Mouse (Mus musculus) liver, embryonic 13.5 days (tissue): ENCODE results near the gene Nans. TPM values are rescaled to one million over a fixed set of nuclear protein-coding genes. Genes with fewer than 3 reads are reported as not detected.
A peak's percentile ranks its signal among the peaks of the same experiment; 100 is the strongest.

Source experiments
- ATAC-seq: fragments of 200-750 bp; cut with Nextera tagmentation; 2 replicates; pipeline ENCODE4 v1.8.0; 2017; ENCODE audit warnings: low read depth, mild to moderate bottlenecking, moderate number of reproducible peaks, moderate library complexity
- DNase-seq: peaks from one replicate; pipeline ENCODE4 v3.0.0; 2022
- H3K27ac ChIP-seq: fragments of 300-500 bp; sonication (generic); 2 replicates; pipeline ENCODE4 v1.5.1; 2015; ENCODE audit warnings: moderate library complexity, mild to moderate bottlenecking, inconsistent platforms
- H3K27me3 ChIP-seq: fragments of 300-500 bp; sonication (generic); 2 replicates; pipeline ENCODE4 v1.6.1; 2015; ENCODE audit warnings: mild to moderate bottlenecking, inconsistent platforms
- H3K36me3 ChIP-seq: fragments of 300-500 bp; sonication (generic); 2 replicates; pipeline ENCODE4 v1.6.1; 2015; ENCODE audit warnings: mild to moderate bottlenecking, inconsistent platforms
- H3K4me1 ChIP-seq: fragments of 300-500 bp; sonication (generic); replicated peaks from 2 replicates; pipeline ENCODE4 v1.6.1; 2015; ENCODE audit warnings: inconsistent platforms
- H3K4me2 ChIP-seq: fragments of 300-500 bp; sonication (generic); 2 replicates; pipeline ENCODE4 v1.6.1; 2015; ENCODE audit warnings: inconsistent platforms, mild to moderate bottlenecking, moderate library complexity
- H3K4me3 ChIP-seq: fragments of 300-500 bp; sonication (generic); replicated peaks from 2 replicates; pipeline ENCODE4 v1.5.1; 2015; ENCODE audit warnings: mild to moderate bottlenecking, inconsistent platforms
- H3K9ac ChIP-seq: fragments of 300-500 bp; sonication (generic); 2 replicates; pipeline ENCODE4 v1.6.1; 2015; ENCODE audit warnings: mild to moderate bottlenecking, inconsistent platforms
- H3K9me3 ChIP-seq: fragments of 300-500 bp; sonication (generic); replicated peaks from 2 replicates; pipeline ENCODE4 v1.6.1; 2016; ENCODE audit warnings: inconsistent platforms
- WGBS: fragments of 180-500 bp; shearing (Covaris S2); methylation state at CpG from one replicate; pipeline ENCODE4 v1.1.7; 2015; ENCODE audit not compliant: insufficient replicate concordance; 5-methylcytosine and 5-hydroxymethylcytosine counted together
- polyA plus RNA-seq: library from polyadenylated mRNA; unstranded; fragments of >200 nt; fragmentation: Nextera tagmentation; extraction: Ambion mirVana; gene quantifications from 2 replicates; pipeline ENCODE4 v1.2.1, GENCODE M21; 2015

Nans gene
- polyA plus RNA-seq, 1 experiment from 2014 or later: 65.4 TPM

DNA sequence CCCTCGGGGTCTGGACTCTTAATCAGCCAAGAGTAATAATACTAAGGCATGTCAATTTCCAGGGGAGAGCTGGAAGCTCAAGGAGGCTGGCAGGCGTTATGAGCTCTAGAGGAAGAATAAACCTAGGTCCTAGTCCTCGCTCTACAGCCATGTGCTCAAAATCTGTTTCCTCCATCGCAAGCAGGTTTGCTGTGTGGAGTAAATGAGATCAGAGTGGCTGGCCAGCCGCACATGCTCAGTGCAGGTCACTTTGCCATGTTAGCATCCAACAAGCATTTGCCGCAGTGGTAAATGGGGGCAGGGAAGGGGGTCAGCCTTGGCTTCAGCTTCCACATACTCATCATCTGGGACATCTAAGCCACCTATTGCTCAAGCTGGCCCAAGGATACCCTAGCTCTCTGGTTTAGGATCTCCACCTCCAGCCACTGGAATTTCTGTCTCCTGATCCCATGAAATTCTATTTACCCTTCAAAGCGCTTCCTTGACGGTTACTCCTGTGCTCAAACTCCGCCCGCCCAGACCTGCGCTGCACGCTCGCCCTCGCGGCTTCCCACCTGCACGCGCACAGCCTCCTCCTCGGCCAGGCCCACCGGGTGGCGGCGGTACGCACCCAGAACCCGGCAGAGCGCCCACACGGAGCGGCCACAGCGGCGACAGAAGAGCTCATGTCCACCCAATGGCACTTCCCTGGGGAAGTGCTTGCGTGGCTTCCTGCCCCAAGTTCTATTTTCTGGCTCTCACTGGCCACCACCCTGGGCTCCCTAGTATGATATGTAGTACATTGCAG is 45.1 kb downstream of the Nans start:
- Histone ChIP-seq H3K4me1 (peaks cover 36% of the 10 kb centered on the region), H3K4me2 (peak overlapping the region; percentile 84), H3K9ac (peak overlapping the region; percentile 50; the same call in 1 of the 2 replicates), H3K4me3 (peak overlapping the region; percentile 67), H3K27me3 (peaks cover 56% of the 10 kb centered on the region), H3K36me3 (0 out of 2 replicates have a peak, but pooled peaks cover 7% of the 10 kb centered on the region), H3K9me3 (no peaks in the 10 kb centered on the region), H3K27ac (0 out of 2 replicates have a peak overlapping the region, but pooled peaks have one; percentile 34)
- DNase-seq: no peak
- 13% methylated on average over 29 of the region's 29 CpGs for WGBS
- no peak for ATAC-seq

GRCm38 (mm10) chr4:46535094-46535830 is 46.2 kb downstream of the Nans start:
- ATAC-seq: peak; percentile 42
- peaks cover 30% of the 10 kb centered on the region for H3K4me1 ChIP-seq
- peak overlapping the region; percentile 67 for H3K4me3 ChIP-seq
- no peaks in the 10 kb centered on the region for H3K9me3 ChIP-seq
- 0 out of 2 replicates have a peak, but pooled peaks cover 7% of the 10 kb centered on the region for H3K36me3 ChIP-seq
- DNase-seq: no peak
- peaks cover 56% of the 10 kb centered on the region for H3K27me3 ChIP-seq
- H3K27ac ChIP-seq: peak overlapping the region; percentile 75
- 2% methylated on average over 16 of the region's 16 CpGs for WGBS
- peak overlapping the region; percentile 71 for H3K9ac ChIP-seq
- peak overlapping the region; percentile 84 for H3K4me2 ChIP-seq

GRCm38 (mm10) chr4:46535840-46536361 is 46.9 kb downstream of the Nans start, which contains the start of gene Trim14:
Gene Trim14 (minus strand): TSS chr4:46536141.
- Histone ChIP-seq H3K27me3 (peaks cover 56% of the 10 kb centered on the region), H3K9me3 (no peaks in the 10 kb centered on the region), H3K4me1 (peaks cover 30% of the 10 kb centered on the region), H3K36me3 (0 out of 2 replicates have a peak, but pooled peaks cover 7% of the 10 kb centered on the region), H3K4me2 (peak within 1 kb of the TSS; percentile 84), H3K27ac (peak within 1 kb of the TSS; percentile 75), H3K9ac (peak within 1 kb of the TSS; percentile 71), H3K4me3 (peak within 1 kb of the TSS; percentile 67)
- ATAC-seq (peak; percentile 66), DNase-seq (no peak)
- WGBS: under 1% methylated on average over 46 of the region's 46 CpGs

DNA sequence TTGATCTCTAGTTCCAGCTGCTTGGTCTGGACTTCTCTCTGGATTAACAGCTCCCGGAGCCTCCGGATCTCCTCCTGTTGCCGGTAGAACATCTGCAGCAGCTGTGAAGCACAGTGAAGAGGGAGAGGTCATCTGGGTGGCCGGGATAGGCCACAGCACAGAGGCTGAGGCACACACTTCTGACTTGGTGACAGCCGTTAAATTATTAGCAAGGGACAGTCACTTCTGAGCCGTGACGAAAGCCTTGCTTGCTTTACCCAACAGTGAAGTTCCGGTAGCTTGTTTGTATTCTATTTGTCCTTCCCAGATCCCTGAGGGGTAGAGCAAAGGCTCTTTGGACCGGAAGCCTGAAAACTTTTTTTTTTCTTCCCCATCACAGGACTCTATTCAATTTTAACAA is 50.1 kb downstream of the Nans start:
- Histone ChIP-seq H3K36me3 (no peaks in the 10 kb centered on the region), H3K9ac (no peak overlapping the region), H3K4me1 (peaks cover 36% of the 10 kb centered on the region), H3K4me3 (no peak overlapping the region), H3K27me3 (peaks cover 39% of the 10 kb centered on the region), H3K9me3 (no peaks in the 10 kb centered on the region), H3K27ac (no peak overlapping the region), H3K4me2 (no peak overlapping the region)
- DNase-seq (no peak), ATAC-seq (no peak)
- WGBS: 72% methylated on average over 9 of the region's 9 CpGs

- DNase-seq: no peak
- peaks cover 14% of the 10 kb centered on the region for H3K27me3 ChIP-seq
- no peaks in the 10 kb centered on the region for H3K9me3 ChIP-seq
- ATAC-seq: no peak
- H3K36me3 ChIP-seq: no peaks in the 10 kb centered on the region
- no peak overlapping the region for H3K4me2 ChIP-seq
- no peak overlapping the region for H3K9ac ChIP-seq
- H3K27ac ChIP-seq: no peak overlapping the region
- H3K4me1 ChIP-seq: peaks cover 12% of the 10 kb centered on the region
- H3K4me3 ChIP-seq: no peak overlapping the region
- WGBS: 59% methylated on average over 9 of the region's 9 CpGs
Observed at GRCm38 (mm10) chr4:46541707-46542106, 52.7 kb downstream of the Nans start.

- Histone ChIP-seq H3K4me2 (no peak overlapping the region), H3K4me3 (no peak overlapping the region), H3K36me3 (no peaks in the 10 kb centered on the region), H3K9me3 (no peaks in the 10 kb centered on the region), H3K4me1 (peaks cover 11% of the 10 kb centered on the region), H3K27ac (no peak overlapping the region), H3K27me3 (peaks cover 1% of the 10 kb centered on the region), H3K9ac (no peak overlapping the region)
- DNase-seq (no peak), ATAC-seq (no peak)
- 85% methylated on average over 13 of the region's 13 CpGs for WGBS
Observed at GRCm38 (mm10) chr4:46543366-46544050, 54.5 kb downstream of the Nans start.

GRCm38 (mm10) chr4:46544313-46544712 is 55.3 kb downstream of the Nans start:
- H3K4me2 ChIP-seq: no peak overlapping the region
- H3K27me3 ChIP-seq: no peaks in the 10 kb centered on the region
- no peaks in the 10 kb centered on the region for H3K36me3 ChIP-seq
- no peaks in the 10 kb centered on the region for H3K9me3 ChIP-seq
- DNase-seq (no peak), ATAC-seq (no peak)
- H3K4me1 ChIP-seq: peaks cover 11% of the 10 kb centered on the region
- no peak overlapping the region for H3K4me3 ChIP-seq
- no peak overlapping the region for H3K27ac ChIP-seq
- H3K9ac ChIP-seq: no peak overlapping the region
- 12% methylated on average over 1 of the region's 1 CpGs for WGBS

GRCm38 (mm10) chr4:46545498-46545897 is 56.5 kb downstream of the Nans start:
- ATAC-seq: no peak
- H3K9ac ChIP-seq: no peak overlapping the region
- peaks cover 16% of the 10 kb centered on the region for H3K4me1 ChIP-seq
- H3K27me3 ChIP-seq: no peaks in the 10 kb centered on the region
- no peak overlapping the region for H3K4me3 ChIP-seq
- H3K36me3 ChIP-seq: no peaks in the 10 kb centered on the region
- WGBS: 66% methylated on average over 9 of the region's 9 CpGs
- DNase-seq: no peak
- no peak overlapping the region for H3K27ac ChIP-seq
- H3K4me2 ChIP-seq: no peak overlapping the region
- no peaks in the 10 kb centered on the region for H3K9me3 ChIP-seq

GRCm38 (mm10) chr4:46546709-46547108 is 57.7 kb downstream of the Nans start:
- 52% methylated on average over 6 of the region's 6 CpGs for WGBS
- H3K9ac ChIP-seq: no peak overlapping the region

DNA sequence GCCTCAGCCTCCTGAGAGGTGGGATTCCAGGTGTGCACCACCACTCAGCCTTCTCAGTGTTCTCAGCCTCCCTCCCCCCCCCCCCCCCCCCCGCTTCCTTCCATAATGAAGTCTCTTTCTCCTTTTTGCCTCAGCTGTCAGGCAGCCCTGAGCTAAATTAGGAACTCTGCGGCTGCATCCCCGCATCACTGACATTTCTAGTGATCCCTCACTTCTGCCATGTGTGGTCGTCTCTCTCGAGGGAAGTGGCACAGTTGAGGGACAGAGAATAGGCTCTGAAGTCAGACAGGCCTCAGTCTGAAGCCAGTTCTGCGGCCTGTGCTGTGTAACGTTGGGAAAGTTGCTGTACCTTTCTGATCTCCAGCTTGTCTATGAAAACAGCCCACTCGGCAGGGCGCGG is 60.9 kb downstream of the Nans start:
- WGBS: 58% methylated on average over 9 of the region's 10 CpGs
- no peak for ATAC-seq
- H3K4me1 ChIP-seq: peaks cover 27% of the 10 kb centered on the region

More at GRCm38 (mm10) chr4:46546709-46547108, 57.7 kb downstream of the Nans start:
- ATAC-seq (no peak), DNase-seq (no peak)
- Histone ChIP-seq H3K27me3 (no peaks in the 10 kb centered on the region), H3K4me3 (no peak overlapping the region), H3K4me1 (peaks cover 16% of the 10 kb centered on the region), H3K4me2 (no peak overlapping the region), H3K9me3 (no peaks in the 10 kb centered on the region), H3K36me3 (no peaks in the 10 kb centered on the region), H3K27ac (no peak overlapping the region)

GRCm38 (mm10) chr4:46550406-46550805 is 61.4 kb downstream of the Nans start:
- Histone ChIP-seq H3K27me3 (no peaks in the 10 kb centered on the region), H3K4me1 (peaks cover 31% of the 10 kb centered on the region), H3K4me2 (no peak overlapping the region), H3K4me3 (no peak overlapping the region), H3K36me3 (no peaks in the 10 kb centered on the region), H3K9me3 (no peaks in the 10 kb centered on the region), H3K27ac (no peak overlapping the region), H3K9ac (no peak overlapping the region)
- WGBS: 44% methylated on average over 8 of the region's 8 CpGs
- ATAC-seq (no peak), DNase-seq (no peak)

More for the DNA sequence above, 60.9 kb downstream of the Nans start:
- Histone ChIP-seq H3K9me3 (no peaks in the 10 kb centered on the region), H3K27ac (no peak overlapping the region), H3K4me3 (no peak overlapping the region), H3K4me2 (no peak overlapping the region), H3K27me3 (no peaks in the 10 kb centered on the region), H3K9ac (no peak overlapping the region), H3K36me3 (no peaks in the 10 kb centered on the region)
- DNase-seq: no peak
